Mouse (Mus musculus) cortical plate, adult 2 months (tissue): Measurements from ENCODE around the gene Wdr5.

Experiments used
- CTCF ChIP-seq: fragments of 200-500 bp; IDR thresholded peaks from 2 replicates; pipeline ENCODE4 v1.5.1; 2011; ENCODE audit warnings: mild to moderate bottlenecking, control low read depth, low read length; ENCODE audit not compliant: insufficient read depth; ENCODE audit errors: extremely low read depth
- POLR2A ChIP-seq: fragments of 200-500 bp; IDR thresholded peaks from 2 replicates; pipeline ENCODE4 v1.6.1; 2011; ENCODE audit warnings: mild to moderate bottlenecking, low read length, control low read depth; ENCODE audit not compliant: insufficient read depth; ENCODE audit errors: extremely low read depth

- TF ChIP-seq POLR2A (no peak), CTCF (no peak)
These were observed 61.5 kb downstream of the Wdr5 start for GRCm38 (mm10) chr2:27576416-27576815.
